Mouse (Mus musculus) stomach, embryonic 16.5 days (tissue): ENCODE data around the gene Malrd1. TPM values are rescaled to one million over a fixed set of nuclear protein-coding genes. Genes with fewer than 3 reads are reported as not detected.

Experiments used
- ATAC-seq: fragments of 200-750 bp; cut with Nextera tagmentation; 2 replicates; pipeline ENCODE4 v1.8.0; 2017; ENCODE audit warnings: moderate number of reproducible peaks, moderate TSS enrichment; ENCODE audit not compliant: insufficient read depth, low FRiP score
- H3K27ac ChIP-seq: fragments of 300-500 bp; sonication (generic); 2 replicates; pipeline ENCODE4 v1.5.1; 2014; ENCODE audit warnings: low read length
- H3K27me3 ChIP-seq: fragments of 300-500 bp; sonication (generic); 2 replicates; pipeline ENCODE4 v1.6.1; 2014; ENCODE audit warnings: low read length, control low read depth, mixed read lengths; ENCODE audit not compliant: control insufficient read depth, insufficient read depth
- H3K36me3 ChIP-seq: fragments of 300-500 bp; sonication (generic); 2 replicates; pipeline ENCODE4 v1.6.1; 2014; ENCODE audit warnings: low read length; ENCODE audit not compliant: control insufficient read depth, insufficient read depth
- H3K4me1 ChIP-seq: fragments of 300-500 bp; sonication (generic); 2 replicates; pipeline ENCODE4 v1.6.1; 2014; ENCODE audit warnings: low read length, control low read depth, mixed read lengths; ENCODE audit not compliant: control insufficient read depth, insufficient read depth
- H3K4me2 ChIP-seq: fragments of 300-500 bp; sonication (generic); 2 replicates; pipeline ENCODE4 v1.6.1; 2014; ENCODE audit warnings: low read depth, low read length, mixed read lengths
- H3K4me3 ChIP-seq: fragments of 300-500 bp; sonication (generic); replicated peaks from 2 replicates; pipeline ENCODE4 v1.5.1; 2014; ENCODE audit warnings: mild to moderate bottlenecking, low read length
- H3K9ac ChIP-seq: fragments of 300-500 bp; sonication (generic); 2 replicates; pipeline ENCODE4 v1.6.1; 2014; ENCODE audit warnings: low read length
- H3K9me3 ChIP-seq: fragments of 300-500 bp; sonication (generic); replicated peaks from 2 replicates; pipeline ENCODE4 v1.6.1; 2016; ENCODE audit warnings: low read length, control low read depth; ENCODE audit not compliant: control insufficient read depth
- WGBS: fragments of 180-500 bp; shearing (Covaris S2); extraction: QIAGEN DNeasy Blood & Tissue Kit; methylation state at CpG from one replicate; pipeline ENCODE4 v1.1.7; 2014; 5-methylcytosine and 5-hydroxymethylcytosine counted together
- polyA plus RNA-seq: library from polyadenylated mRNA; unstranded; fragments of >200 nt; fragmentation: Nextera tagmentation; extraction: Ambion mirVana; gene quantifications from 2 replicates; pipeline ENCODE4 v1.2.1, GENCODE M21; 2015

The Malrd1 gene
- polyA plus RNA-seq, 1 experiment from 2014 or later, result 0.04 TPM

GRCm38 (mm10) chr2:16214111-16214510 lies 687.8 kb downstream of the Malrd1 start:
- WGBS, result 70% methylated on average over 3 of the region's 3 CpGs
- no peak overlapping the region for H3K27ac ChIP-seq
- H3K27me3 ChIP-seq, result no peaks in the 10 kb centered on the region
- ATAC-seq, result no peak
- H3K4me2 ChIP-seq, result no peak overlapping the region
- no peak overlapping the region for H3K9ac ChIP-seq
- no peaks in the 10 kb centered on the region for H3K36me3 ChIP-seq
- H3K4me1 ChIP-seq, result no peaks in the 10 kb centered on the region
- H3K4me3 ChIP-seq, result no peak overlapping the region
- H3K9me3 ChIP-seq, result no peaks in the 10 kb centered on the region

- Histone ChIP-seq H3K27me3 (no peaks in the 10 kb centered on the region), H3K9me3 (no peaks in the 10 kb centered on the region), H3K4me2 (no peak overlapping the region), H3K9ac (no peak overlapping the region), H3K4me3 (no peak overlapping the region), H3K27ac (no peak overlapping the region), H3K4me1 (no peaks in the 10 kb centered on the region), H3K36me3 (no peaks in the 10 kb centered on the region)
- WGBS, result 89% methylated on average over 1 of the region's 1 CpGs
- ATAC-seq, result no peak
These were observed 702.0 kb downstream of the Malrd1 start for GRCm38 (mm10) chr2:16228187-16228832.

- WGBS, result 59% methylated on average over 1 of the region's 1 CpGs
These were observed 714.6 kb downstream of the Malrd1 start for GRCm38 (mm10) chr2:16240861-16241260.

GRCm38 (mm10) chr2:16243097-16243496 lies 716.8 kb downstream of the Malrd1 start:
- 82% methylated on average over 2 of the region's 2 CpGs for WGBS
- Histone ChIP-seq H3K4me3 (no peak overlapping the region), H3K9ac (no peak overlapping the region), H3K36me3 (no peaks in the 10 kb centered on the region), H3K4me2 (no peak overlapping the region), H3K27me3 (no peaks in the 10 kb centered on the region), H3K27ac (no peak overlapping the region), H3K4me1 (no peaks in the 10 kb centered on the region), H3K9me3 (no peaks in the 10 kb centered on the region)
- no peak for ATAC-seq

More at GRCm38 (mm10) chr2:16240861-16241260, 714.6 kb downstream of the Malrd1 start:
- Histone ChIP-seq H3K27me3 (no peaks in the 10 kb centered on the region), H3K4me3 (no peak overlapping the region), H3K27ac (no peak overlapping the region), H3K4me2 (no peak overlapping the region), H3K36me3 (no peaks in the 10 kb centered on the region), H3K4me1 (no peaks in the 10 kb centered on the region), H3K9ac (no peak overlapping the region), H3K9me3 (no peaks in the 10 kb centered on the region)
- ATAC-seq, result no peak

GRCm38 (mm10) chr2:16248861-16249260 lies 722.6 kb downstream of the Malrd1 start:
- Histone ChIP-seq H3K27me3 (no peaks in the 10 kb centered on the region), H3K4me2 (no peak overlapping the region), H3K27ac (no peak overlapping the region), H3K4me3 (no peak overlapping the region), H3K9ac (no peak overlapping the region), H3K4me1 (no peaks in the 10 kb centered on the region), H3K9me3 (no peaks in the 10 kb centered on the region), H3K36me3 (no peaks in the 10 kb centered on the region)
- no peak for ATAC-seq
- WGBS, result 66% methylated on average over 3 of the region's 3 CpGs

- ATAC-seq, result no peak
- H3K9me3 ChIP-seq, result no peaks in the 10 kb centered on the region
- H3K36me3 ChIP-seq, result no peaks in the 10 kb centered on the region
- H3K4me3 ChIP-seq, result no peak overlapping the region
- no peaks in the 10 kb centered on the region for H3K4me1 ChIP-seq
- WGBS, result 56% methylated on average over 1 of the region's 1 CpGs
- H3K9ac ChIP-seq, result no peak overlapping the region
- no peak overlapping the region for H3K4me2 ChIP-seq
- no peak overlapping the region for H3K27ac ChIP-seq
- H3K27me3 ChIP-seq, result no peaks in the 10 kb centered on the region
These were observed 726.0 kb downstream of the Malrd1 start for GRCm38 (mm10) chr2:16252274-16252673.
